Mouse (Mus musculus) gastrocnemius, postnatal 14 days (tissue): ENCODE measurements around the gene Plekha4. TPM values are rescaled to one million over a fixed set of nuclear protein-coding genes. Genes with fewer than 3 reads are reported as not detected.
A peak's percentile ranks its signal among the peaks of the same experiment; 100 is the strongest.

Source experiments
- DNase-seq: peaks from one replicate; pipeline ENCODE4 v3.0.0; 2021; ENCODE audit warnings: mixed read lengths
- intact Hi-C: fragments of 180-260 bp; cut with DNase I; formaldehyde crosslinking; loops from one replicate; pipeline ENCODE4 v1.15.1; 2025; ENCODE audit warnings: low total_unique reads
- total RNA-seq, 2 experiments: library from RNA; stranded (reverse); gene quantifications; 2 replicates each; pipeline ENCODE4 v1.2.3; 2021

Plekha4 gene
- total RNA-seq, 2 experiments from 2014 or later, result 6.8 to 14.8 TPM

GRCm38 (mm10) chr7:45561624-45562520 lies 35.7 kb downstream of the Plekha4 start:
- intact Hi-C loops, result loop anchor here (5.0 kb wide), 1 partner anchor 85 kb away; no protein-coding TSS in a partner anchor
- DNase-seq, result peak; percentile 32

GRCm38 (mm10) chr7:45564811-45565210 lies 38.7 kb downstream of the Plekha4 start:
- intact Hi-C loops, result loop anchor here (5.0 kb wide), 1 partner anchor 88 kb away; no protein-coding TSS in a partner anchor

GRCm38 (mm10) chr7:45565446-45565845 lies 39.3 kb downstream of the Plekha4 start:
- DNase-seq, result no peak
- intact Hi-C loops, result no loop called here

More at GRCm38 (mm10) chr7:45564811-45565210, 38.7 kb downstream of the Plekha4 start:
- DNase-seq, result no peak

- intact Hi-C loops, result no loop called here
- no peak for DNase-seq
Measured at GRCm38 (mm10) chr7:45567112-45567779, 41.1 kb downstream of the Plekha4 start.

- DNase-seq, result peak; percentile 94
- intact Hi-C loops, result no loop called here
Measured at GRCm38 (mm10) chr7:45567780-45568516, 41.8 kb downstream of the Plekha4 start.

- intact Hi-C loops, result no loop called here
Measured at GRCm38 (mm10) chr7:45568601-45569473, 42.7 kb downstream of the Plekha4 start.

GRCm38 (mm10) chr7:45570103-45570741 lies 44.1 kb downstream of the Plekha4 start, which contains the start of gene Bcat2:
TSS of gene Bcat2 (plus strand) at chr7:45570153.
- peak; percentile 74 for DNase-seq
- intact Hi-C loops, result no loop called here

More at GRCm38 (mm10) chr7:45568601-45569473, 42.7 kb downstream of the Plekha4 start:
- no peak for DNase-seq

GRCm38 (mm10) chr7:45571966-45572365 lies 45.8 kb downstream of the Plekha4 start:
- no peak for DNase-seq
- intact Hi-C loops, result no loop called here

GRCm38 (mm10) chr7:45573954-45574353 lies 47.8 kb downstream of the Plekha4 start:
- DNase-seq, result no peak
- intact Hi-C loops, result no loop called here

- intact Hi-C loops, result no loop called here
Measured at GRCm38 (mm10) chr7:45574472-45575379, 48.6 kb downstream of the Plekha4 start.

GRCm38 (mm10) chr7:45585923-45586322 lies 59.8 kb downstream of the Plekha4 start:
- intact Hi-C loops, result loop anchor here (5.0 kb wide), 1 partner anchor 34 kb away; the partner anchor contains the start of gene Hsd17b14
- no peak for DNase-seq

More at GRCm38 (mm10) chr7:45574472-45575379, 48.6 kb downstream of the Plekha4 start:
- DNase-seq, result no peak

- no peak for DNase-seq
- intact Hi-C loops, result loop anchor here (5.0 kb wide), 1 partner anchor 36 kb away; the partner anchor contains the start of gene Hsd17b14
Measured at GRCm38 (mm10) chr7:45587631-45588592, 61.8 kb downstream of the Plekha4 start.

- peak; percentile 94 for DNase-seq
- intact Hi-C loops, result loop anchor here (5.0 kb wide), 1 partner anchor 37 kb away; the partner anchor contains the start of gene Hsd17b14
Measured at GRCm38 (mm10) chr7:45589173-45589572, 63.0 kb downstream of the Plekha4 start.

GRCm38 (mm10) chr7:45589898-45590297 lies 63.8 kb downstream of the Plekha4 start:
- intact Hi-C loops, result loop anchor here (5.0 kb wide), 1 partner anchor 38 kb away; the partner anchor contains the start of gene Hsd17b14
- no peak for DNase-seq

- intact Hi-C loops, result no loop called here
- no peak for DNase-seq
Measured at GRCm38 (mm10) chr7:45590874-45591273, 64.7 kb downstream of the Plekha4 start.

GRCm38 (mm10) chr7:45591880-45592279 lies 65.8 kb downstream of the Plekha4 start:
- no peak for DNase-seq
- intact Hi-C loops, result no loop called here
